Mouse (Mus musculus) CH12.LX (cell line): Measurements from ENCODE around the gene Ago4. TPM values are rescaled to one million over a fixed set of nuclear protein-coding genes. Genes with fewer than 3 reads are reported as not detected.

ENCODE experiments used
- DNase-seq: peaks from one replicate; pipeline ENCODE4 v3.0.0-alpha.2; 2013; ENCODE audit errors: extremely low read depth
- H3K27ac ChIP-seq: 2 replicates; pipeline ENCODE4 v1.5.1; 2012; ENCODE audit warnings: low read depth, mild to moderate bottlenecking, control low read depth, moderate library complexity; ENCODE audit not compliant: insufficient read depth
- H3K27me3 ChIP-seq: replicated peaks from 2 replicates; pipeline ENCODE3; 2012; ENCODE audit warnings: inconsistent platforms
- H3K36me3 ChIP-seq, 2 experiments: replicated peaks in 1 of 2; 2 replicates each; pipeline versions ENCODE3 to v1.6.1; 2012; ENCODE audit warnings: inconsistent platforms in 1 of 2, low read length in 1 of 2, mild to moderate bottlenecking in 1 of 2, mixed read lengths in 1 of 2, moderate library complexity in 1 of 2; ENCODE audit not compliant: control insufficient read depth in 1 of 2, insufficient read depth in 1 of 2
- H3K4me1 ChIP-seq, 2 experiments: 2 replicates each; pipeline ENCODE4 v1.6.1; 2012; ENCODE audit warnings: inconsistent platforms in 1 of 2, moderate library complexity in 1 of 2; ENCODE audit not compliant: insufficient read depth in 2 of 2, control insufficient read depth in 1 of 2
- H3K4me2 ChIP-seq: 2 replicates; pipeline ENCODE4 v1.6.1; 2012; ENCODE audit warnings: low read depth, mild to moderate bottlenecking, control low read depth; ENCODE audit not compliant: poor library complexity, insufficient read depth, severe bottlenecking
- H3K4me3 ChIP-seq, 3 experiments: fragments of 150-350 bp in 1 of 3; sonication (generic) in 1 of 3; replicated peaks in 1 of 3; 2 replicates each; pipeline versions ENCODE3 to v1.5.1; 2011 to 2012; ENCODE audit warnings: low read depth in 2 of 3, low read length in 2 of 3, mild to moderate bottlenecking in 2 of 3, moderate library complexity in 2 of 3, control low read depth in 1 of 3, improper control_type of control experiment in 1 of 3, inconsistent platforms in 1 of 3, mixed read lengths in 1 of 3; ENCODE audit not compliant: poor library complexity in 1 of 3
- H3K79me2 ChIP-seq: replicated peaks from 2 replicates; pipeline ENCODE4 v1.6.1; 2012; ENCODE audit warnings: mild to moderate bottlenecking, moderate library complexity; ENCODE audit not compliant: control insufficient read depth, poor library complexity, insufficient read depth, severe bottlenecking; ENCODE audit errors: extremely low read depth
- H3K9ac ChIP-seq: 2 replicates; pipeline ENCODE4 v1.6.1; 2012; ENCODE audit warnings: low read depth, mild to moderate bottlenecking, control low read depth, moderate library complexity; ENCODE audit not compliant: insufficient read depth
- H3K9me3 ChIP-seq: replicated peaks from 2 replicates; pipeline ENCODE3; 2012; ENCODE audit warnings: low read length, inconsistent platforms, mixed read lengths
- BHLHE40 ChIP-seq: IDR thresholded peaks from 2 replicates; pipeline ENCODE4 v1.6.1; 2011; ENCODE audit warnings: mild to moderate bottlenecking, low read depth, low read length, improper control_type of control experiment
- CHD1 ChIP-seq: IDR thresholded peaks from 2 replicates; pipeline ENCODE4 v1.6.1; 2012; ENCODE audit warnings: low read depth, low read length, improper control_type of control experiment, inconsistent platforms
- CTCF ChIP-seq, 2 experiments: IDR thresholded peaks in 1 of 2; conservative IDR thresholded peaks in 1 of 2; 2 replicates each; pipeline ENCODE4 v1.5.1; 2011 to 2012; ENCODE audit warnings: low read depth in 2 of 2, low read length in 2 of 2, improper control_type of control experiment in 1 of 2, inconsistent platforms in 1 of 2, mild to moderate bottlenecking in 1 of 2, moderate library complexity in 1 of 2
- E2F4 ChIP-seq: IDR thresholded peaks from 2 replicates; pipeline ENCODE4 v1.6.1; 2011; ENCODE audit warnings: low read depth, low read length, improper control_type of control experiment; ENCODE audit not compliant: insufficient replicate concordance
- ELF1 ChIP-seq: IDR thresholded peaks from 2 replicates; pipeline ENCODE4 v1.6.1; 2014; ENCODE audit warnings: low read depth, mild to moderate bottlenecking, inconsistent platforms, low read length, improper control_type of control experiment
- ETS1 ChIP-seq: conservative IDR thresholded peaks from 2 replicates; pipeline ENCODE4 v1.6.1; 2012; ENCODE audit warnings: low read depth, mild to moderate bottlenecking, inconsistent platforms, low read length, improper control_type of control experiment, moderate library complexity
- GABPA ChIP-seq: IDR thresholded peaks from 2 replicates; pipeline ENCODE4 v1.6.1; 2012; ENCODE audit warnings: low read depth, low read length, improper control_type of control experiment, inconsistent platforms; ENCODE audit not compliant: insufficient replicate concordance
- HCFC1 ChIP-seq: IDR thresholded peaks from 2 replicates; pipeline ENCODE4 v1.6.1; 2012; ENCODE audit warnings: low read depth, mild to moderate bottlenecking, inconsistent platforms, low read length, improper control_type of control experiment
- IRF4 ChIP-seq: IDR thresholded peaks from 2 replicates; pipeline ENCODE4 v1.6.1; 2014; ENCODE audit warnings: low read depth, mild to moderate bottlenecking, inconsistent platforms, low read length, improper control_type of control experiment
- JUND ChIP-seq: conservative IDR thresholded peaks from 2 replicates; pipeline ENCODE4 v1.6.1; 2011; ENCODE audit warnings: low read depth, low read length, improper control_type of control experiment
- KAT2A ChIP-seq: IDR thresholded peaks from 2 replicates; pipeline ENCODE4 v1.6.1; 2012; ENCODE audit warnings: low read length, improper control_type of control experiment, inconsistent platforms; ENCODE audit not compliant: insufficient replicate concordance
- MAX ChIP-seq: IDR thresholded peaks from 2 replicates; pipeline ENCODE4 v1.6.1; 2011; ENCODE audit warnings: low read length, improper control_type of control experiment
- MAZ ChIP-seq: IDR thresholded peaks from 2 replicates; pipeline ENCODE4 v1.6.1; 2012; ENCODE audit warnings: low read depth, mild to moderate bottlenecking, inconsistent platforms, low read length, improper control_type of control experiment, moderate library complexity
- MYC ChIP-seq: IDR thresholded peaks from 2 replicates; pipeline ENCODE4 v1.6.1; 2011; ENCODE audit warnings: low read depth, mild to moderate bottlenecking, improper control_type of control experiment, low read length
- NELFE ChIP-seq: IDR thresholded peaks from 2 replicates; pipeline ENCODE4 v1.6.1; 2011; ENCODE audit warnings: low read depth, low read length, improper control_type of control experiment
- NRF1 ChIP-seq: IDR thresholded peaks from 2 replicates; pipeline ENCODE4 v1.6.1; 2014; ENCODE audit warnings: low read depth, mild to moderate bottlenecking, inconsistent platforms, low read length, improper control_type of control experiment, moderate library complexity
- PAX5 ChIP-seq: IDR thresholded peaks from 2 replicates; pipeline ENCODE4 v1.6.1; 2012; ENCODE audit warnings: low read length, inconsistent platforms, mixed read lengths
- POLR2A ChIP-seq: IDR thresholded peaks from 2 replicates; pipeline ENCODE4 v1.6.1; 2011; ENCODE audit warnings: low read depth, mild to moderate bottlenecking, improper control_type of control experiment, low read length
- POLR2AphosphoS2 ChIP-seq: IDR thresholded peaks from 2 replicates; pipeline ENCODE4 v1.6.1; 2011; ENCODE audit warnings: low read depth, low read length, improper control_type of control experiment
- RCOR1 ChIP-seq: conservative IDR thresholded peaks from 2 replicates; pipeline ENCODE4 v1.6.1; 2012; ENCODE audit warnings: low read depth, mild to moderate bottlenecking, inconsistent platforms, low read length, improper control_type of control experiment
- SMC3 ChIP-seq: IDR thresholded peaks from 2 replicates; pipeline ENCODE4 v1.6.1; 2011; ENCODE audit warnings: low read depth, low read length, improper control_type of control experiment
- TBP ChIP-seq: conservative IDR thresholded peaks from 2 replicates; pipeline ENCODE4 v1.6.1; 2011; ENCODE audit warnings: low read depth, low read length, improper control_type of control experiment
- dilution Hi-C: fragments of 300-500 bp; cut with MboI; formaldehyde crosslinking; loops from 2 replicates; pipeline ENCODE4 v1.14.3; 2020; ENCODE audit warnings: low sequenced_read_pairs; ENCODE audit not compliant: extremely low pct_unique_long_range_greater_than_20kb, extremely low pct_ligation_motif_present
- in situ Hi-C: fragments of 300-500 bp; cut with MboI; formaldehyde crosslinking; loops from 3 replicates; pipeline ENCODE4 v1.14.3; 2019; ENCODE audit warnings: low sequenced_read_pairs, low pct_ligation_motif_present, low pct_unique_long_range_greater_than_20kb, mixed read lengths
- polyA plus RNA-seq: library from polyadenylated mRNA; unstranded; fragments of >175 nt; gene quantifications from 2 replicates; pipeline ENCODE4 v1.2.1, GENCODE M21; 2012; ENCODE audit warnings: low read depth; ENCODE audit not compliant: insufficient read length
- total RNA-seq, 2 experiments: library from RNA; depleted of rRNA; stranded (reverse); fragments of 300-350 nt in 1 of 2; fragments of >200 nt in 1 of 2; gene quantifications; 2 replicates each; pipeline ENCODE4 v1.2.3; 2012 to 2014

Ago4 gene
- total and polyA plus RNA-seq, 3 experiments: 1.2 to 2.6 (median 1.3) TPM

DNA sequence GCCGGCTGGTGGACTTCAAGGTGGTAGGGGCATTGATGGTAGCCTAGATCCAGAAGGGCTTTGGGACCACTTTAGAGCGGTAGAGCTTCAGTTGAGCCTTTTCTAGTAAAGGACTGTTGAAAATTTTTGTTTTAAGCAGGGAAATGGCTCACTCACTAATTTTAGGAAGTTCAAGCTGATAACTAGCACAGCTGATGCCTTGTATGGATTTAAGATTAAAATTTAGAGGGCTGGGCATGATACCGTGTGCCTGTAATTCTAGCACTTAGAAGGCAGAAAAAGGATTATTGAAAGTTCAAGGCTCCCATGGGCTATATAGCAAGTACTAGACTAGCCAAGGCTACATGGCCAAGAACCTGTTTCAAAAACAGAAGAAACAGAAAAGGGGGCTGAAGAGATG, 36.5 kb upstream of the Ago4 start:
- no peak overlapping the region for H3K9ac ChIP-seq
- peaks cover 70 to 95% of the 10 kb centered on the region in 2 experiments for H3K36me3 ChIP-seq
- no peak overlapping the region for H3K4me3 ChIP-seq
- TF ChIP-seq CHD1: no peak
- TF ChIP-seq GABPA: no peak
- TF ChIP-seq ETS1: no peak
- no peak for TF ChIP-seq POLR2AphosphoS2
- TF ChIP-seq TBP: no peak
- TF ChIP-seq KAT2A: no peak
- TF ChIP-seq MAX: no peak
- no peak for TF ChIP-seq POLR2A
- no peak for TF ChIP-seq NRF1
- TF ChIP-seq PAX5: no peak
- no peak for TF ChIP-seq MYC
- no peak for TF ChIP-seq NELFE
- no peak for TF ChIP-seq ELF1
- no peak for TF ChIP-seq SMC3
- no peak for TF ChIP-seq MAZ
- H3K79me2 ChIP-seq: peaks cover 9% of the 10 kb centered on the region; the same call in 1 of the 2 replicates
- in situ Hi-C loops: no loop called here
- no peaks in the 10 kb centered on the region for H3K27me3 ChIP-seq
- H3K27ac ChIP-seq: no peak overlapping the region
- no peak for DNase-seq
- no peak overlapping the region for H3K4me2 ChIP-seq
- peaks cover 10% of the 10 kb centered on the region for H3K9me3 ChIP-seq
- dilution Hi-C loops: no loop called here
- H3K4me1 ChIP-seq: peaks cover 0 to 2% of the 10 kb centered on the region in 2 experiments; a peak in 1 of 4 replicates

DNA sequence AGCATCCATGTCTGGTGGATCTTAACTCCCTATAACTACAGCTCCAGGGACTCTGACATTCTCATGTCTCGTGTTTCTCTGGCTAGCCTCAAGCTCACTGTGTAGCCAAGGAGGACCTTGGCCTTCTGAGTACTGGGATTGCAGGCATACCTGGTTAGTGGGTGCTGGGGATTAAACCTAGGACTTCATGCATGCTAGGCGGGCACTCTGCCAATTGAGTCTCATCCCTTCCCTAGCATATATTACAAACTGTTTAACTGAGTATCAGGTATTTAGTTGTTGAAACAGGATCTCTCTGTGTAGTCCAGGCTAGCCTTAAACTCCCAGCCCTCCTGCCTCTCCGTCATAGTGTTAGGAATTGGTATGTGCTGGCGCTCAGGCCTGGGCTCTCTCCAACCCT, 34.0 kb upstream of the Ago4 start:
- no peak for TF ChIP-seq JUND
- no peak for TF ChIP-seq HCFC1
- TF ChIP-seq RCOR1: no peak
- no peak for TF ChIP-seq CTCF (conservative IDR thresholded peaks at IDR 0.05 in 1 of 2, IDR thresholded peaks at IDR 0.05 in 1 of 2; ENCODE audit: low read depth in 2 of 2, low read length in 2 of 2)
- TF ChIP-seq IRF4: no peak
- no peak for TF ChIP-seq BHLHE40
- TF ChIP-seq SMC3: no peak
- TF ChIP-seq GABPA: no peak
- TF ChIP-seq NELFE: no peak
- no peak for TF ChIP-seq PAX5
- TF ChIP-seq MAX: no peak
- TF ChIP-seq E2F4: no peak
- TF ChIP-seq KAT2A: no peak
- TF ChIP-seq, all 38 proteins: peak for 0
- Histone ChIP-seq H3K4me1 (peaks cover 0 to 2% of the 10 kb centered on the region in 2 experiments; a peak in 1 of 4 replicates), H3K36me3 (peaks cover 64 to 94% of the 10 kb centered on the region in 2 experiments), H3K27me3 (no peaks in the 10 kb centered on the region), H3K27ac (no peak overlapping the region), H3K9me3 (no peaks in the 10 kb centered on the region), H3K9ac (no peak overlapping the region), H3K4me2 (no peak overlapping the region), H3K79me2 (peaks cover 9% of the 10 kb centered on the region; the same call in 1 of the 2 replicates), H3K4me3 (no peak overlapping the region)
- dilution Hi-C loops (no loop called here), in situ Hi-C loops (no loop called here)
- DNase-seq: no peak
